Mouse (Mus musculus) adrenal gland, postnatal 25 days (tissue): ENCODE results near the gene Nbea. TPM values are rescaled to one million over a fixed set of nuclear protein-coding genes. Genes with fewer than 3 reads are reported as not detected.

ENCODE experiments used
- DNase-seq: peaks from one replicate; pipeline ENCODE4 v3.0.0; 2021; ENCODE audit warnings: mixed read lengths
- total RNA-seq: library from RNA; stranded (reverse); gene quantifications from 2 replicates; pipeline ENCODE4 v1.2.3, GENCODE M21; 2021

Nbea gene
- total RNA-seq, 1 experiment from 2014 or later, result 29.4 TPM

DNA sequence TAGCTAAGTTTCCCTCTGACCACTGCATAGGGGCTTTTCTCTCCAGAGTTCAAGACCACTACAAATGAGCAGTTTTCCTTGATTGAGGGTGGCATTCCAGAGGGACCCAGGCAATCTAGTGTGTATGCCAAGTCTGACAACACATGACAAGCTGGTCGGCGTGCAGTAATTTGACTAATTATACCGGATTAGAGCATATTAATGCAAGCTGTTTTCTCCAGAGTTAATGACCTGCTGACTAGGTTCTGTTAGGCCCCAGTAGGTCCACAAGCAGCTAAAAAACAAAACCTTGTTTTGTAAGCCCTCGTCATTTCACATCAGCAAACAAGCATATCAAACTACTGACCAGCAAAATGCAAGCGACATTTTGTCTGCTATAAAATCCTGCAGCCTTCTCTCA, 432.1 kb downstream of the Nbea start:
- no peak for DNase-seq

DNA sequence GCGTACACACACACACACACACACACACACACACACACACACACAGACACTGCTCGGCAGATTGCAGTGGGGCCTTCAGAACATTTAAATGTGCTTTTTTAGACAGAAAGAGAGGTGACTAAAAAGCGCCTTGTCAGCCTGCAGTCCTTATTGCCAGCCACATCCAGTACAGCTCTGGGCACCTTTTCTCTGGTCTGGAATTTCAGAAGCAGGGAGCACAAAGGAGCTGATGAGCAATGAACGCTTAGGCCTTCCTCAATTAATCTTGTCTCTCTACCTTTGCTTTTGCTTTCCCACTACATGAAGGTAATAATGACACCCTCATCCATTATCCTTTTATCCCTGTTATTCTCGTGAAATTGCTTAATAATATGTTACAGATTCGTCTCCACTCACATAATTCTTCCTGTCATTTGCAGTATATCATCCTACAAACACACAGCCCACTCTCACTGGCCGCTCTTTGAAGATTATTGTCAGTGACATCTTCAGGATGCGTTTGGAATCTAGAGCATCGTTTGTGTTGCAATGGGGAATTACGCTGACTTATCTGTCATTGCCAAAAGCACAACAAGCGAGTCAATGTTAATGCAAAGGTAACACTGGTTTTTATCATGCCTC, 432.9 kb downstream of the Nbea start:
- no peak for DNase-seq

- DNase-seq, result no peak
These were observed 439.6 kb downstream of the Nbea start for GRCm38 (mm10) chr3:55743885-55744284.

GRCm38 (mm10) chr3:55742654-55743053, 440.8 kb downstream of the Nbea start:
- no peak for DNase-seq

DNA sequence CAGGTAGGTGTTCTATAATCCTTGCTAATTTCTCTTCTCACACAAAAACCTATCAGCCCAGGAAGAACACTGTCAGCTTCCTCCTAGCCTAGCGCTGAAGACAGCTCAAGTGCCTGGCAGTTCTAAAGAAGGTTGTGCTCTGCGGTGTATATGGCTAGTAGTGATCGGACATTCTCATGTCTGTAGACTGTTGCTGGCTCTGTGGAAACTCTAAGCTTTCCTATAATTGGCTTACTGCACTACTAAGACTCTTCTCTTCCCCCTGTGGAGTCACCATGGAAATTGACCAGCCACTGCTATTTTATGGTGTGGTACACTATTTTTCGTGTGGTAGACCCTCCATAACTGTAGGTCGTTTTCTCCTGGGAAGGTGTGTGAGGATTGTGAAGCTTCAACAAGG, 441.3 kb downstream of the Nbea start:
- no peak for DNase-seq

DNA sequence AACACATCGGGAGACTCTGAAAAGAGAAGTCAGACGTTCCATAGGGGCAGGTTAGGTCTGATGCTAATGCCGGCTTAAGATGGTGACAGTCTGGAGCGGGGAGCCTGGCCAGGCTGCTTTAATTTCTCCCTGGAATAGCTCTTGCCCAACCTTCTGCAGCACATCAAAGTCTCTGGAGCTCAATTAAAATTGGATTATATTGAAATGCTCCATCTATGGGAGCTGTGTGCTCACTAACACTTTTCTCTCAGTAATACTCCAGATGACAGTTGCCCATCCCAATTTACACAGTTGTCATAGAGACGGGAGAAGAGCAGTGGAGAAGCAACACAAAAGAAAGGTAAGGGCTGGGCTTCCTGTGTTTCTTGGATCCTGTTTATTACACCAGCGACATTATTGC, 442.1 kb downstream of the Nbea start:
- DNase-seq, result no peak

GRCm38 (mm10) chr3:55733665-55734064, 449.8 kb downstream of the Nbea start:
- DNase-seq, result no peak

DNA sequence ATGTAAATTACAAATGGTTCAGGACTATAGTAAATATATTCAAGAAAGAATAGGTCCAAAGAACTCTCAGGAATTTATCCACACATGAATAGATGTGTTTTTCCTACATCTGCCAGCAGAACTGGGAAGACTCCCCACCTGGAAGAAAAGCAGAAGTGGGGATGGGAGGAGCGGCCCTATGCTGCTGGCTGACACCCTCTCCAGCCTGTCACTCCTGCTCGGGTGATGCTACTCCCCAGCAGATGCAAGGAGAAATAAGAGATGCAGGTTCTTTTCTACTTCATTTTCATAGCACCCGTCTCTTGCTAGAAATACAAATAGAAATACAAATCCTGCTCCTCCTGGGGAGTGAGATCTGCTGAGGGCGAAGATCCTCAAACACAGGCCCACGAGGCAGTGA, 453.0 kb downstream of the Nbea start:
- no peak for DNase-seq

- no peak for DNase-seq
These were observed 453.4 kb downstream of the Nbea start for GRCm38 (mm10) chr3:55730142-55730541.

DNA sequence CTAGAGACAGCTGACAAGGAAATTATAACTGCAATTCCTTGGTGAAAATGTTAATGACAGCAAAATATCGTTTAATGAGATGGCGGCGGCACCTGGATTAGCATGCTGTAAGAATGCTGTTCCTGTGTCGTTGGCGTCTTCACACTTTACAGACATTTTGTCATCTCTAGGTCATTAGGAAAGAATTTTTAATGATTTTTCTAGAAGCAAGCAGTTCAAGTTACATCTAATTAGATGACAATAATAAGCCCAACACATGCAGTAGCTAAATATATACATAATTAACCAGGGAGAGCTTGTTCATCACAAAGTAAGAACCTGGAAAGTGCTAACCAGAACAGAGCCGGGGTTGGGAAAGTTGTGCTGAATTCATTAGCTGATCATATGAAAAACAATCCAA, 469.2 kb downstream of the Nbea start:
- DNase-seq, result no peak

DNA sequence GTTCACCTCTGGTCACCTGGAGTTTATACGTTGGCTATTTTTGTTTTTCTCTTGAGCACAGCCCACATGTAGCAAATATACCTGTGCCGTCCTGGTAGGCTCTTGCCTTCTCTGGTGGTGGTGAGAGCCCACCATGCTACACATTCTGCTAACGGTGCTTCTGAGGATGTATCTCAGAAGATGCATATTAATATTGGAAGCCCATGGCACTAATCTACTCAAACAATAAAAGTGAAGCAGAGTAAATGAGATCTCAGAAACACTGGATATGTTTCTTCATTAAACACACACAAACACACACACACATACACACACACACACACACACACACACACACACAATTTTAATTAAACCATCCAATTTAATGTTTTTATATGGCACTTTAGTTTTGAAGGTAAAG, 469.6 kb downstream of the Nbea start:
- no peak for DNase-seq

DNA sequence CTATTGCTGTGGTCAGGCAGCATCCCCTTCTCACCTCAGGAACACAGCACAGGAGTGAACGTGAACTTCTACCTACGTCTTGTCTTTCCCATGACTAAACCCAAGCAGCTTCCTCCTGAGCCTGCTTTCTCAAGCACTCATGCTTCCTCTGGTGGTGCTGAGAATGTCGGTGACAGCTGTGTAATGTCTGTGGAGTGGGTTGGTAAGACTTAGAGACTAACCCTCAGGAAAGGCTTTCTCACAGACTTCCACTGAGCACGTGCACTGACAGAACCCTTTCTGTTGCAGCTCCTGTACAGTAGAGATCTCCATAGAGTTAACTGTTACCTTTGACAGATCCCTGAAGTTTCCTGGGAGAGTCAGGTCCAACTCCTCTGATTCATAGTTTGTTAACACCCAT, 473.2 kb downstream of the Nbea start:
- DNase-seq, result no peak

DNA sequence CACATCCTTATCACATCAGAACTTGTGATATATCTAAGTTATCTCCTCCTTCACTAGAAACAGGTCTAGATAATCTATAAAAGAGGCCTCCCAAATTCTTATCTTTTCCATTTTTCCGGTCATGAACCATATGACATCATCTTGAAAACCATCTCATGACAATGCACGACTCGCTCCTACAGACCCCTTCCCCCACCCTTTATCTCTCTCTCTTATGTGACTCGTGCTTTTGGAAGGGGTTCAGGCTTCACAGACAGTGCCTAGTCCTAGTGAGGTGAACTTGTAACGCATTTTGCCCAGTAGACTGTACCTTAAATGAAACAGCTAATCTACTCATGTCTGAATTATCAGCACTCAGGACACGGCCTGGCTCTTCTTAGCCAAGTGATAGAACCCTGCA, 481.9 kb downstream of the Nbea start:
- no peak for DNase-seq

DNA sequence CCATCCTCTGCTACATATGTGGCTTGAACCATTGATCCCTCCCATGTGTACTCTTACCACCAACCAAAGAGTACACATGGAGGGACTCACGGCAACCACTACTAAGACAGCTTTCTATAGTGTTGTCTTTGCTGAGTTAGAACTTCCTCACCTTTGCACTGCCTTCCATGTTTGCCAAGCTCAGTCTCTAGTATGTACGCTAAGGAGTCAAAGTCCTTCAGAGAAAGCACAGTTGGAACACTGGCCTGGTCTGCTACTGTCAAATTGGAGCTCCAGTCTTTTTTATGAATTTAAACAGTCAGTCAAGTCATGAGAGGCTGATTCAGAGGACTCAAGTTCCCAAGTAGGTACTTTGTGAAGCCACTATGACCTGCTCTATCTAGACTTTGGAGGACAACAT, 486.3 kb downstream of the Nbea start:
- no peak for DNase-seq

DNA sequence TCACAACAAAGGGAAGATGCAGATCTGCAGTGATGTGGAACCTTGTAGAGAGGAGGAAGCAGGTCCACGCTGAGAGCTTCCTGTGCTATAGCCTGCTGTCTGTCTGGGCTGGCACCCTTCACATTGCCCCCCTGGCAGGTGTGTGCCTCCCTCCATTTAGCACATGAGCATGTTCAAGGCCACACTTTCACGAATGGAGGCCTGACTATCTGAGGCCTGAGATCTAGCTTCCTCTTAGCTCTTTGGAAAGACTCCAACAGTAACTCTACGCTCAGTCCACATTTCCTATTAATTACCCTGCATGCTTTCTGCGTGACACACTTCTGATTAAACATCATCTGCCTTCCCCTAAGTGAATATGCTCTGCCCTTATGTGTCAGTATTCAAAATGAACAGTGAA, 490.4 kb downstream of the Nbea start:
- no peak for DNase-seq

GRCm38 (mm10) chr3:55688098-55688497, 495.4 kb downstream of the Nbea start:
- DNase-seq, result no peak

GRCm38 (mm10) chr3:55686993-55687392, 496.5 kb downstream of the Nbea start:
- DNase-seq, result no peak

- DNase-seq, result no peak
These were observed 497.9 kb downstream of the Nbea start for GRCm38 (mm10) chr3:55685627-55686026.

DNA sequence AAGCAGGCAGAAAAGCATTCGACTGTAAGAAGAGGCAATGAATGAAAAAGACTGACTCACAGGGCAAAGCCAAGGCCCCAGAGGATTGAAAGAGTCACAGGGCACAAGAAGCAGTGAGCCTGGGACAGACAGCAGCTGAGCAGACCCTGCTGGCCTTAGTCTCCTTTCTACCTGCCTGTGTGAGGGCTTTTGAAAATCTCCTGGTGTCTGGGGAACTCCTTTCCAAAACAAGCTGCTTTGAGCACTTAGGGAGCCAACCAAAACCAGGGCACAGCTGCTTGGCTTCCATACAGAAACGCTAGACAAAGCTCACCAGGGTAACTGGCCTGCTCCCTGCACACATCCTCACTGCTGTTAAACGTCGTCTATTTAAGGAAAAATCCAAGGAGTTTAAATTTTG, 498.6 kb downstream of the Nbea start:
- DNase-seq, result no peak

DNA sequence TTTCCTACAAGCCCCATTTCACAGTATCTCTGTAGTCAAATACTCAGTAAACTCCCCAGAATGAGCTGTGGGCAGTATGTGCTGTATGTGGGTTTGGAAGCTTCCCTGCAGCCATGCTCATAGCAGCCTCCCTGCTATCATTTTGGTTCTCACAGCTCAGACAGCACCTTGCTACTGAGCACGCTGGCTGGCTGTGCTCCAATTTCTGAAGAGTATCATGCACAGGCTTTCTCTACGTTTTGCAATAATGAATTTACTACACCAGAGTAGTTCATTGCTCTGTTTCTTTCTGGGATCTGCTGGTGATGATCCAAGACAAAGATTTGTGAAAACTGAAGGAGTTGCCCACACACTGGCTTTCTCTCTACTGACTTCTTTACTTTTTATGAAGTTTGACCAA, 505.8 kb downstream of the Nbea start:
- no peak for DNase-seq

DNA sequence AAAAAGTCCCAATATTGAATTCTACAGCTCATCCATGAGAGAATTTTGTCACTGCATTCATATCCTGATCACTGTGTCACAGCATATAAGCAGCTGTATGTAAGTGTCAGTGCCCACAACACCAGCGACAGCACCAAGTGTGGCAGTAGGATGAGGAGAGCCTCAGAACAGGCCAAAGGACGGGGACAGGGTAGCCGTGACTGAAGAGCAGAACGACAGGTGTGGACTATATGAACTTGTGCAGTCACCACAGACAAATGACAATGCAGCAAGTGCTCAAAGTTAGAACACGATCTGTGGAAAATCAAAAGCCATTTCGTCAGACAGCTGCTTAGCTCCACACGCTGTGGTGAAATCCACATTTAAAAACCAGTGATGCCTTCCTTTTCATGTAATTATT, 509.3 kb downstream of the Nbea start:
- DNase-seq, result no peak

GRCm38 (mm10) chr3:55667048-55667447, 516.5 kb downstream of the Nbea start:
- no peak for DNase-seq

- DNase-seq, result no peak
These were observed 517.6 kb downstream of the Nbea start for GRCm38 (mm10) chr3:55665928-55666327.

DNA sequence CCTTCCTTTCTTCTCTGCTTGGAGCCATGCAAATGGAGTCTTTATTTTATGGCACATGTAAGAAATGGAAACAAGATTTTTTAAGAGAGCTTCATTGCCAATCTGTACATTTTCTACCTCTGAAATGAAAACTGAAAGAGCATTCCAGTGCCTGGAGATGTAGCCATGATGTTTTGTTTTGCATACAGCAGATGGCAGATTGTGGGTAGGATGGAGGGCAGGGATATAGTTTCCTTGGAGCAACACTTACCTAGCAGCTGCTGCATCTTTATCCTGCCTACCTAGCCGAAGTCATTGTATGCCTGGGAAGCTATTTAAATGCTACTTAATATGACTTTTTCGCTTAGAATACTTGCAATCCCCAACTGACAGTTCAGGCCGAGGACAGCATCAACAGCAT, 518.8 kb downstream of the Nbea start:
- no peak for DNase-seq
